Mouse (Mus musculus) gastrocnemius, postnatal 4 days (tissue): ENCODE measurements around the gene Capn10. TPM values are rescaled to one million over a fixed set of nuclear protein-coding genes. Genes with fewer than 3 reads are reported as not detected.
"Not testable (repeated sequence)": the region's sequence is repeated elsewhere in the genome, so short reads cannot be mapped to it uniquely, and the experiment has no call there.

Experiments used
- DNase-seq, 2 experiments: peaks; one replicate each; pipeline ENCODE4 v3.0.0; 2021 to 2022; ENCODE audit warnings: low spot score in 2 of 2, mixed read lengths in 2 of 2
- total RNA-seq, 2 experiments: library from RNA; stranded (reverse); gene quantifications; 2 replicates each; pipeline ENCODE4 v1.2.3; 2021

Capn10 gene
- total RNA-seq, 2 experiments from 2014 or later = 12.6 to 13.8 TPM

DNA sequence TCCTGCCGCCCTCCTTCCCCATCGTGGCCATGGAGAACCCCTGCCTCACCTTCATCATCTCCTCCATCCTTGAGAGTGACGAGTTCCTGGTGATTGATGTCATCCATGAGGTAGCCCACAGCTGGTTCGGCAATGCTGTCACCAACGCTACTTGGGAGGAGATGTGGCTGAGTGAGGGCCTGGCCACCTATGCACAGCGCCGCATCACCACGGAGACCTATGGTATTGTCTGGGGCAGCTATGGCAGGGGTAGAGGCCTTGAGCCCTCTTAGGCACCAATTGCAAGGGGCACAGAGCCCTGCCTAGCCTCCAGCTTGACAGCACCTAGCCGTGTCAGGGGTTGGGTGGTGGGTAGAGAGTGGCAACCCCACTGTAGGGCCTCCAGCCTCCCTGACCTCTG is 17.5 kb upstream of the Capn10 start:
- no peak for DNase-seq

DNA sequence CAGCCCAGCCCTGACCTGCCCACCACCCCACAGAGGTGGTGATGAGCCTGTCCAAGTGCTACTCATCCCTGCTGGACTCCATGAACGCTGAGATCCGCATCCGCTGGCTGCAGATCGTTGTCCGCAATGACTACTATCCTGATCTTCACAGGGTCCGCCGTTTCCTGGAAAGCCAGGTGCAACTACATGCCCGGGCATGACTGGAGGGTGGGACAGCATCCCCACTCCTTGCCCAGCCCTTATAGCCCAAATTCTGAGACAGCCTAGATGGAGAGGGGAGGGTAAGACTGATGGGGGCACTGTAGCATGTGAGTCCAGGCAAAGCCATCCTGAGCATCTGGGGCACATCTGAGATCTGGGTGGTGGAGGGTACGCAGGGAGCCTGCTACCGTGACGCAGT is 15.0 kb upstream of the Capn10 start:
- no peak for DNase-seq

DNA sequence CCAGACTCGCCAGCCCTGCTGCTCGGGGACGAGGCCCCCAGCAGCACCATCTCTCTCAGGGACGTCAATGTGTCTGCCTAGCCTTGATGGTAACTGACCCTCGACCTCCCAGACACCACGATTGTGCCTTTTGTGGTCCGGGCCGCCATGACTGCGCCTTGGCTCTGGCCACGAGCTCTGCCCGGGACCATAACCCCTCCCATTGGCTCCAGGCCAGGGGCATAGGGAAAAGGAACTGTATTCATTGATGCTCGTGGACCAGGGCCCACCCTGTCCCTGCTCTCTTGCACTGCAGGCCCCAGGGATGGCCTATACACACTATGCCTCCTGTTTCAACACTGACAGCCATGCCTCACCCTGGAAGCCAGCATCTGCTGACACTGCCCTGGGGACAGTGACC is 14.4 kb upstream of the Capn10 start:
- DNase-seq = no peak

DNA sequence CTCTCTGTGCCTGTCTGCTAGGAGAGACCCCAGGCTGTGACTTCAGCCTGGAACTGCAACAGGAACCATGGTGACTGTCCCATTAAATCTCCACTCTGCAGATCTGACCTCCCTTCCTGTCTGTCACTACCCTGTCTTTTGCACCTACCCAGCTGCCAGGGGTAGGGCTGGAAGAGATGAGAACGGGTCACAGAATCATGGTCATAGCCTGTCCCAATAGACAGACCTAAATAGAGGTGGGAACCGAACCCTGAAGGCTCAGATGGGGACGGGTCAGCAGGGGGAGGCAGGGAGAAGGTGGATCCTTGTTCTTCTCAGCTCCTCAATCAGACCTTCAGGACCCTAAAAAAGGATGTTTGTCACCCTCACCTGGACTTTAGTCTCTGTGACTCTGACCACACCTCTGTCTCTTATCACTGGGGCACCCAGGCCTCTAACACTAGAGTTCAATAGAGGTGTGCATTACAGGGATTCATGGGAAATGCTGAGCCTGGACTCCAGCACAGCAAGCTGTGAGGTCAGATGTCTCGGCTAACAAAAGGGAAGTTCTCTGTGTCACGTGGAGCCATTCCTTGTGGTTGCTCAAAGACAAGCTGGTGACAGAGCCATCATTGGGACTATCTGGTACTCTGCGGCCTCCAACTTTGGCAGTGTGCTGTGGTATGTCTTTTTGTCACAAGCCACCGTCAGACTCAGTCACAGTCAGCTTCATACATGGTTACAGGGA is 13.5 kb upstream of the Capn10 start:
- no peak for DNase-seq

DNA sequence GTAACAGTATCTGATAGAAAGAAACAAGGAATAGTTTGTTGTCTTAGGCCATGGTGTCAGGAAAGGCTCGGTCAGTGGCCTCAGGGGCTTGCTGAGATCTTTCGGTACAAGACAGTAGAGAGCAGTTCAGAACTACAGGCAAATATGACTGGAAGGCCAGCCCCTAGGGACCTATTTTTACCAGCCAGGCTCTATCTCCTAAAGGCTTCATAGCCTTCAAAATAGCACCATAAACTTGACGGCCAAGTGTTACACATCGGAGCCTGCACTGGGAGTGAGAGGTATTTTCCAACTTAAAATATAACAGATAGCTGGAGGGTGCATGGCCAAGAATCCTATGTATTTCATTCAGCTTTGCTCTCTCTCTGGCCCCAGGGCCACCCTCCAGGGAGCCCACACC is 12.7 kb upstream of the Capn10 start:
- no peak for DNase-seq

DNA sequence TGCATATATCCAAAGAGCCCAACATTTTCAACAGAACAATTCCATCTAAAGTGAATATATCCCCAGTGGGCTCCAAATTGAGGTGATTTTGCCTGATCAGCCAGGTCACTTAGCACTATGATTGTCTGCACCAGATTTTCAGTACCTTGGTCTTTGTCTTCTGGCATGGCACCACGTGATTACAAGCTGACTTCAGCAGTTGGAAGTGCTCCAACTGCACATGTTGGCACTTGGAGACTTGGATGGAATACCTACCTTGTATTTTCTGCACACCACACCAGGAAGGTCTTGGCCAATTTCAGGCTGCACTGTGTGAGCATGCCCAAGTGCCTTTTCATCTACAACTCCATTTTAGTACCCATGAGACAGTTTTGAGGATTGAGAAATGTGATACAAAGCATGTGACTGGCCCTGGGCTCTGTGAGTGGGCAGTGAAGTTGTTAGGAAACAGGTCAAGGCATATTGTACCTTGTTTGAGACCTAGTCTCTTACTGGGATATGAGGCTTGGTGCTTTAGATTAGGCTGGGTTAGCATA is 3.9 kb upstream of the Capn10 start:
- DNase-seq = no peak

DNA sequence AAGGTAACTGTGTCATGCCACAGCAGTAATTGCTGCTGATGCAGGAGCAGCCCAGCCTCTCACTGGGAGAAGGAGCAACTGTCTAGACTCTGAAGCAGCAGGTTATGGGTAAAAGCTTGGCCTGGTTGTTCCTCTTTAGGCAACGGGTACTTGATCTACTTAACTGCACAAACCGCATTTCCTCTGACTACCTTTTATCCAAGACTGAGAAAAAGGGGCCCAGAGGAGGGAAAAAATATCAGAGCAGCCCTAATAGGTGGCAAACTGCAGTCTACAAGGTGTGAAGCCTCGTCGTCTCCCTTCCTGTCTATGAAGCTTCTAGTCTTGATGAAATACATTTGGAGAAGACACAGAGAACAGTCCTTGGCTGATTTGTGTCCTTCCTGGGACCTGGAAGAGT is 565 bp upstream of the Capn10 start:
- DNase-seq = no peak

DNA sequence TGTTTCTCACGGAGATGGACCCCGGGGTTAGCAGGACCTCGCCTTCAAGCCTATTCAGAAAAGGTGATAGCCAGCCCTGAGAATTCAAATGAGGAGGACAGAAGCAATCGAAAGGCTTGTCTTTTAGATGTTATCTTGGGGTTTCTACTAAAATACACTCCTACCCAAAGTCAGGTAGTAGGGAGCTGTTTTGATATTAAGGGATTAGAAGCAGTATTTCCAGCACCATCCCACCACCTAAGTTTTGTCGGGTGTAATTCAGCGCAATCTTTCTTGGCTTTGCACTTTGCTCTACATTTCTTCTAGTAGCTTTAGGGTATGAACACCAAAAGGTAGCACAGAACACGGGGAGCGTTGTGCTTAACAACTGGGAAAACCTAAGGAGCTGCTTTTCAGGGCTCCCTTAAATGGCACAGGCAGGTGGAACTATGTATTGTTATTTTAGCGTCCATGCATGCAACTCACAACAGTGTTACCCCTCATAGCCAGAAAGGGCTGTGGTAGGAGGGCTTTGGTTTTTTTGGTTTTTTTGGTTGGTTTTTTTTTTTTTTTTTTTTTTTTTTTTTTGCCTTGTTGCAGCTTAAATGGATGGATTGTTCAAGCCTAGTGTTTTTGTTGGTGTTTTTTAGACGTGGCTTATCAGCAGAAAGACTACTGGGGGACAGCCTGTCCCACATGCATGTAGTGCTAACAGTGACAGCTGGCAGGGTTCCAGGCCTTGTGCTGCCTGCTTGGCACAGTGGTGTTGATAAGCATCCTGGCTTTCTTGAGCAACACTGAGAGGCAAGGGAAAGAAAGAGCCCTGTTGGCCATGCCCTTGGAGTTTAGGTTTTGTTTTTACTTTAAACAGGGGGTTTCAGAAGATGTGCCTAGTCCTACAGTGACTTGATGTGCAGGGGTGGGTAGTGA is 1.1 kb downstream of the Capn10 start:
- DNase-seq = peak in 1 of 2 experiments; percentile 41

DNA sequence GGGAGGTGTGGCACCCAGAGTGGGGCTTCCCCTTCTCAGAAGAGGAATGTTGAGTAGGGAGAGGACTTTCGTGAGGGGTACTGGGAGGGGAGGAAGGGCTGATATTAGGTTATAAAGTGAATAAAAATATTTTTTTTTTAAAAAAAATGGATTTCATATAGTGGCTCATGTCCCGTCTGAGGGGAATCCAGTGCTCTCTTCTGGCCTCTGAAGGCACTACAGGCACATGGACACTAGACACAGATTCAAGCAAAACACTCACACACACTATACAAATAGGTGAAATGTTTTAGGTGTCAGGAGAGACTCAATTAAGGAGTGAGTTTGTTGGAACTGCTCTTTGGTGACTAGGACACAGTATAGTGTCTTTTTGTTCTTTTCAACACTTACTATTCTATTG is 1.8 kb downstream of the Capn10 start:
- DNase-seq = no peak

DNA sequence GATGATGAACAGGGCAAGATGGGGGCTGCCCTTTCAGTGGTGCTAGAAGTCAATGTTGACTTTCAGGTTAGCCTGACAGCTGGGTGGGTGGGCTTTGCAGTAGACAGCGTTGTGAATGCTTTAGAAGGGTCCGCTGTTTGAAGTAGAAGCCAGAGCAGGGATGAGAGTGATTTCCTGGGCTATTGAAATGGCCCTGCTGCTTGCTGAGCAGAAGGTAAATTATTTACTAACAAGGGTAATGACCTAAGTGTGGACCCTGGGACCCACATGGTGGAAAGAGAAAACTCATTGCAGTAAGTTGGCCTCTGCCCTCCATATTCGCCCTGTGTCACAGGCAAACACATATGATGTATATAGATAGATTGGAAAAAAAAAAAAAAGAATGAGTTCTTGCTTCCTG is 2.3 kb downstream of the Capn10 start:
- DNase-seq = no peak

DNA sequence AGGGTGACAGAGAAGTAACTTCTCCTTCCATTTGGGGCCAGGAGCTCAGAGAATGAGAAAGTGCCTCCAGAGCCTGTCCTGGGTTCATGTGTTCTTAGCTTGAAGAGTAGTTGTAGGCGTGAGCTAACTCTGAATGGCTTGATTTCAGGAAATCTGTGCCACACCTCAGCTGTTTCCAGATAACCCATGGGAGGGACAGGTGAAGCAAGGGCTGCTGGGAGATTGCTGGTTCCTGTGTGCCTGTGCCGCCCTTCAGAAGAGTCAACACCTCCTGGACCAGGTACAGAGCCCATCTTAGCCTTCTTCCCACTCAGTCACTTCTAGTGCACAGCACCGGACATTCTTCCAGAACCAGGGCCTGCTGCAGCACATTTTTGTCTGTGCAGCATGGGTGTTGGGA is 3.6 kb downstream of the Capn10 start:
- DNase-seq = no peak

DNA sequence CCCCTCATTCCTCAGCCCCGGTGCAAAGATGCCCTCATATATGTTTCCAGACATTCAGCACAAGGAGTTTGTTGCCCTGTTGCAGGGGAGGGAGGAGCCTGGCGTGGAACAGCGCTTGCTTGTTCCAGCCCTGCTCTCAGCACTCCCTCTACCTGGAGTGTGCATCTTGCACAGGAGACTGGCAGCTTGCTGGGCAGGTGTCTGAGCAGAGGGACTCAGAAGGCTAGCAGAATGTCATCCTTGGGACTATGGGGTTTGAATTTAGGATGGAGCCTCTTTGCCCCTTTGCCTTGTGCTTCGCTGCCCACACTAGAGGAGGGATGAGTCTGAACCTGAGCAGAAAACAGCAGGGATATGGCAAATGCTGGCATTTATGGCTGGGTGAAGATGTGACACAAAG is 5.6 kb downstream of the Capn10 start:
- no peak for DNase-seq

DNA sequence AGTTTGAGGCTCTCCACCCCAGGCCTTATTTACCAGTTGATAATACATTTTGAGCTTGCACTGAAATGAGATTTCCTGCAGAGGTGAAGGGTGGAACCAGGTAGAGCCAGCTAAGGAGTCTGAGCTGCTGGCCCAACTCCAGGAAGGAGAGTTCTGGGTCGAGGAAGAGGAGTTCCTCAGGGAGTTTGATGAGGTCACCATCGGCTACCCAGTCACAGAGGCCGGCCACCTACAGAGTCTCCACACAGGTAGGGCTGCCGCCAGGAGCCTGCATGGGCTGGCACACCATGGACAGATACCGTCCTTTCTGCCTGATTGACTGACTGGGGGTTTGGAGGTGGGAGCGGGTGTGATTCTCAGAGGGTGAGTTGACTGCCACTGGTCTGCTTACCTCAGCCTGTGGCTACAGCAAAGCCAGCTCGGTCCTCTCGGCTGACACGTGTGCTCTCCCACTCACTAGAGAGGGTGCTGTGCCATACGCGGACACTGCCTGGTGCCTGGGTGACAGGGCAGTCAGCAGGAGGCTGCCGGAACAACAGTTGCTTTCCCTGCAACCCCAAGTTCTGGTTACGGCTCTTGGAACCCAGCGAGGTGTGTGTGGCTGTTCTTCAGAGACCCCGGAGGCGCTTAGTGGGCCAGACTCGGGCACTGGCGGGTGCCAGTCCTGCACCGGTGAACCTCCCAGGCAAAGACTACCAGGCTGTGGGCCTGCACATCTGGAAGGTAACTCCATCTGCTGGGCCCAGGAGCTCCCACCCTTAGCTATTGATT is 9.2 kb downstream of the Capn10 start:
- DNase-seq = no peak

DNA sequence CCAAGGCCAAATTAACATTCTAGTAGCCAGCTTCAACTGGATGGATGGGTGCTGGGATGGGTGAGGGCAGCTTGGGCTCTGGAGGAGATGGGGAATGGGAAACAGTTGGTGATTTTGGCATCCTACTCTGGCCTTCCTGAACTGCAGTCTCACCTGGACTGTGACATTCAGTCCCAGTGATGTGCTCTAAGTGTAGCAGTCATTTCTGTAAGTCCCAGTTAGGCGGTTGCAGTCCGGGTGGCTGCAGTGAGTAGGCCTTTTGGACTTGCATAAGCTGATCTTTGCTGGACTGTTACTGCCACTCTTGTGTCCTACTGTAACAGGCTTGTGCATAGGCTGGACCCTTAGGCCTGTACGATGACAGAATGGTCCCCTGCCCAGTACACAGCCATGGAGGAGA is 13.8 kb downstream of the Capn10 start:
- DNase-seq = no peak

DNA sequence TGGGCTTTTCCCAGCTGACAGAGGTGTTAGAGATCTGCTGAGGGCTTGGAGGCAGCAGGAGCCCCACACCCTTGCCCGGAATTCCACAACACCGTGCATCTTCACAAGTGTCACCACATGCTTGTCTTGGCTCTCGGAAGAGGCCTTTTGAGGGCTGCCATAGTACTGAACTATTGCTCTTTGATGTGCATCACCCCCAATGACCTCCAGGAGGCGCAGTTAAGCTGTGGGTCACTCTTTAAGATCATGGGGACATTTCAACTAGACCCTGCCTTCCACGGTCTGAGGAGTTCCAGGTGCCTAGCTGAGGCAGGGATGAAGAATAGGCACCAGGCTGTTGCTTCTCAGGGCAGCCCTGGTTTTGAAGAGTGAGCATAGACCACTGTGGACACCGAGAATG is 15.2 kb downstream of the Capn10 start:
- DNase-seq = no peak

DNA sequence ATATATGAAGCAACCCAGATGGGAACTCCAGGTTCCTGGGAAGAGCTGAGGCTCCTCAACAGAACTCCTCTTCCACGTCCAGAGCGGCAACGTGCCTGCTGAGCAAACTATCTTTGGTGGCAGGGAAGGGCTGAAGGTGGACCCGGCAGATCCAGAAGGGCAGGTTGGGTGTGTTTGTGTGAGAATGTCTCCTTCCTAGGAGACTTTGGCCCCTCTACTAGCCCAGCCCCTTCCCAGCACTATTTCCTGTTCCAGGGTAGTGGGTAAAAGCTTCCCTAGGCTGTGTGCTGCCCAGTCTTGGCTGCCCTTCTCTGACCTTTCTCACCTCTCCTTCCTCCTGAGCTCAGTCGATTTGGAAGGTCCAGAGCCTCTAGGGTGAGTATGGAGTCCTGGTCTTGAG is 16.4 kb downstream of the Capn10 start, which contains the start of gene Gpr35:
Gene Gpr35, plus strand, starts transcription at position 259 of the 400 bp plus-strand sequence.
- no peak for DNase-seq

DNA sequence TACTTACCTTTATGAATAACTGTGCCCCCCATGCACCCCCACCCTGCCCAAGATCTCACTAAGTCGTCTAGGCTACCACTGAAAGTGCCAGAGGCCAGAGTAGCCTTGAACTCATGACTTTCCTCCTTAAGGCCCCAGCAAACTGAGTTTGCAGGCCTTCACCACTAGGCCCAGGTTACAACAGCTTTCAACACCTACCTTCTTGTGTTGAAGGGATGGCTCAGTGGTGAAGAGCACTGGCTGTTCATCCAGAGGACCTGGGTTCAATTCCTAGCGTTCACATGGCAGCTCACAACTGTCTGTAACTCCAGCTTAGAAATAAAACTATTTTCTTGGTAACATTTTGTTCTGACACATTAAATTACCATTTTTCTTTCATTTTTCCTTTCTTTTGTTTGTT is 19.5 kb downstream of the Capn10 start:
- DNase-seq = peak in 1 of 2 experiments; percentile 1

DNA sequence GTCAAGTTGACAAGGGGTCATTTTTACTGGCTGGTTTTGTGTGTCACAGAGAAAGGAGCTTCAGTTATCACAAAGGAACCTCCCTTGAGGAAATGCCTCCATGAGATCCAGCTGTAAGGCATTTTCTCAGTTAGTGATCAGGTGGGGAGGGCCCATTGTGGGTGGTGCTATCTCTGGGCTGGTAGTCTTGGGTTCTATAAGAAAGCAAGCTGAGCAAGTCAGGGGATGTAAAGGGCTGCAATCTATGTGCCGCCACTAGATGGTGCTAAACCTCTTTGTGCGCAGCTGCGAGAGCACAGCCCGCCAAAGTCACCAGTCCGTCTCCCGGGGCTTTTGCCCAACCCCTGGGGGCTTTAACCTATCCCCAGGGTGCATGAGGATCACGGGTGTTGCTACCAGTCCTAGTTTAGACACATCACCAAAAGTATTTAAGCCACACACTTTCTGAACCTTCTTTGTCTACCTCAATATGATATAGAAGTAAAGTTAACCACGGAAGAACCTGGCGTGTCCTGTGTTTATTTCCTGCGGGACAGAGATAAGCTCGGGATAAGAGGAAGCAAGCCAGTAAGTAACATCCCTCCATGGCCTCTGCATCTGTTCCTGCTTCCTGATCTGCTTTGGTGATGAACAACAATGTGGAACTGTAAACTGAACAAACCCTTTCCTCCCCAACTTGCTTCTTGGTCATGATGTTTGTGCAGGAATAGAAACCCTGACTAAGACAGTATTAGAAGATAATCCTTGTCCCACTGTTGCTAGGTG is 22.6 kb downstream of the Capn10 start:
- DNase-seq = peak; percentile 18 to 58

DNA sequence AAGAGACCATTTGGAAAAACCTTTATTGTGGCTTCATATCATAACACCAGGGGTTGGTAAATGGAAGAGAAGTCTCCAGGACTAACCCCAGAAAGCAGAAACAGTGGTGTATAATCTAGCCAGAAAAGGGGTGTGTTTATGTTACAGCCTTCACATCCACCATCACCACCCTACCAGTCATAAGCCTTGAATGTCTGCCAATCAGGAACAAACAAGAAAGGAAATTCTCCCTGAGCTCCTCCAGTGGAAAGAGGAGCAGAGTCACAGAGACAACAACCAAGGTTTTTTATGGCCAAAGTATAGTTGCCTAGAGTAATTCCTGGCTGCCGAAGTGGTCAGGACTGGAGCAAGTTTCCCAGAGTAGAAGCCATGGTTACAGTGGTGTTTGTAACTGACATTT is 24.8 kb downstream of the Capn10 start:
- no peak for DNase-seq

DNA sequence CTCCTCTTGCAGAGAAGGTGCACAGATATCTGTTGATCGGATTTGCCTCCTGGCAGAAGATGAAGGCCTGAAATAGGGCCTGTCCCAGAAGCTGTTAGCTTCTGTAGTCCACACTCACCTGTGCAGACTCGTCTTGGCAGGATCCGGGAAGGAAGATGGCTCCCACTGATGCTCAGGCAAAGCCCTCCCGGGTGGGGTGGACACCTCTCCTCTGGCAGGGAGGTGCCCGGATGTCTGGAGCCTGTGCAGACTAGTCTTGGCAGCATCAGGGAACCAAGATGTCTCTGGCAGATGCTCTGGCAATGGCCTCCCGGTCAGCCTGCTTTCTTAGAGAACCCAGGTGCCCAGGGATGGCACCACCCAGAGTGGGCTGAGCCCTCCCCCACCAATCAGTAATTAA is 36.6 kb downstream of the Capn10 start:
- DNase-seq = not testable (repeated sequence)
